Mouse (Mus musculus): ENCODE data around the gene F11r.
A peak's percentile ranks its signal among the peaks of the same experiment; 100 is the strongest.
"Not testable (repeated sequence)": the region's sequence is repeated elsewhere in the genome, so short reads cannot be mapped to it uniquely, and the experiment has no call there.

Gene F11r

GRCm38 (mm10) chr1:171471941-171472340 lies 34.6 kb downstream of the F11r start:
- not testable (repeated sequence) for DNase-seq

GRCm38 (mm10) chr1:171473506-171473905 lies 36.2 kb downstream of the F11r start:
- no peak for DNase-seq

- no peak for DNase-seq
Observed at GRCm38 (mm10) chr1:171473920-171474640, 36.7 kb downstream of the F11r start.

- DNase-seq = no peak
Observed at GRCm38 (mm10) chr1:171477123-171477522, 39.8 kb downstream of the F11r start.

GRCm38 (mm10) chr1:171477758-171478545 lies 40.6 kb downstream of the F11r start:
- peak; percentile 10 to 21 for DNase-seq

GRCm38 (mm10) chr1:171478968-171479367 lies 41.6 kb downstream of the F11r start:
- peak; percentile 81 to 85 for DNase-seq

- no peak for DNase-seq
Observed at GRCm38 (mm10) chr1:171494241-171494640, 56.9 kb downstream of the F11r start.

- DNase-seq = no peak
Observed at GRCm38 (mm10) chr1:171495371-171495770, 58.0 kb downstream of the F11r start.

- no peak for DNase-seq
Observed at GRCm38 (mm10) chr1:171499856-171500255, 62.5 kb downstream of the F11r start.

GRCm38 (mm10) chr1:171501016-171501610 lies 63.8 kb downstream of the F11r start:
- no peak for DNase-seq

GRCm38 (mm10) chr1:171501636-171502080 lies 64.3 kb downstream of the F11r start:
- peak; percentile 39 to 41 for DNase-seq

- DNase-seq = peak; percentile 69 to 83
Observed at GRCm38 (mm10) chr1:171502388-171503249, 65.3 kb downstream of the F11r start.

GRCm38 (mm10) chr1:171503250-171503591 lies 65.9 kb downstream of the F11r start, which contains the start of gene Alyref2:
Alyref2 (plus strand) TSS chr1:171503478.
- peak; percentile 94 to 95 for DNase-seq

GRCm38 (mm10) chr1:171503592-171504291 lies 66.4 kb downstream of the F11r start:
- peak; percentile 66 to 77 for DNase-seq

GRCm38 (mm10) chr1:171504586-171504985 lies 67.3 kb downstream of the F11r start:
- no peak for DNase-seq

GRCm38 (mm10) chr1:171513234-171513633 lies 75.9 kb downstream of the F11r start:
- no peak for DNase-seq

GRCm38 (mm10) chr1:171513760-171514159 lies 76.4 kb downstream of the F11r start:
- DNase-seq = no peak

Data from cerebellum, postnatal 14 days (tissue).